Mouse (Mus musculus): ENCODE data around the gene Camp. TPM values are rescaled to one million over a fixed set of nuclear protein-coding genes. Genes with fewer than 3 reads are reported as not detected.

Gene Camp
- polyA plus RNA-seq, 1 experiment from 2014 or later = 0.25 TPM

- H3K4me3 ChIP-seq (ENCODE audit: low read depth, low read length) = no peak overlapping the region
- ATAC-seq (ENCODE audit: low FRiP score) = no peak
- peaks cover 43% of the 10 kb centered on the region for H3K36me3 ChIP-seq (ENCODE audit: control insufficient read depth, insufficient read depth, low read length)
- no peak for DNase-seq (ENCODE audit: low spot score, missing footprints)
- no peaks in the 10 kb centered on the region for H3K9me3 ChIP-seq (ENCODE audit: control insufficient read depth, low read length)
- H3K9ac ChIP-seq (ENCODE audit: low read length) = no peak overlapping the region
- no peak overlapping the region for H3K4me2 ChIP-seq
- H3K4me1 ChIP-seq (ENCODE audit: control insufficient read depth, insufficient read depth, low read length) = no peaks in the 10 kb centered on the region
- 88% methylated on average over 4 of the region's 4 CpGs for WGBS
- H3K27ac ChIP-seq (ENCODE audit: low read depth, low read length) = no peak overlapping the region
- H3K27me3 ChIP-seq (ENCODE audit: control insufficient read depth, insufficient read depth, low read length) = no peaks in the 10 kb centered on the region
These were observed 36.8 kb upstream of the Camp start for GRCm38 (mm10) chr9:109886259-109886658.

- DNase-seq (ENCODE audit: low spot score, missing footprints) = no peak
- H3K4me2 ChIP-seq = no peak overlapping the region
- H3K4me1 ChIP-seq (ENCODE audit: control insufficient read depth, insufficient read depth, low read length) = peaks cover 9% of the 10 kb centered on the region; the same call in 1 of the 2 replicates
- H3K27me3 ChIP-seq (ENCODE audit: control insufficient read depth, insufficient read depth, low read length) = no peaks in the 10 kb centered on the region
- H3K36me3 ChIP-seq (ENCODE audit: control insufficient read depth, insufficient read depth, low read length) = peaks cover 29% of the 10 kb centered on the region
- 97% methylated on average over 1 of the region's 1 CpGs for WGBS
- H3K27ac ChIP-seq (ENCODE audit: low read depth, low read length) = no peak overlapping the region
- no peak for ATAC-seq (ENCODE audit: low FRiP score)
- H3K9ac ChIP-seq (ENCODE audit: low read length) = no peak overlapping the region
- H3K4me3 ChIP-seq (ENCODE audit: low read depth, low read length) = no peak overlapping the region
- no peaks in the 10 kb centered on the region for H3K9me3 ChIP-seq (ENCODE audit: control insufficient read depth, low read length)
These were observed 29.9 kb upstream of the Camp start for GRCm38 (mm10) chr9:109879305-109879704.

GRCm38 (mm10) chr9:109877666-109878065 lies 28.2 kb upstream of the Camp start:
- WGBS = 72% methylated on average over 5 of the region's 5 CpGs
- Histone ChIP-seq H3K36me3 (ENCODE audit: control insufficient read depth, insufficient read depth, low read length) (peaks cover 21% of the 10 kb centered on the region), H3K27me3 (ENCODE audit: control insufficient read depth, insufficient read depth, low read length) (no peaks in the 10 kb centered on the region), H3K4me1 (ENCODE audit: control insufficient read depth, insufficient read depth, low read length) (peaks cover 9% of the 10 kb centered on the region; the same call in 1 of the 2 replicates), H3K9me3 (ENCODE audit: control insufficient read depth, low read length) (no peaks in the 10 kb centered on the region), H3K27ac (ENCODE audit: low read depth, low read length) (no peak overlapping the region), H3K4me3 (ENCODE audit: low read depth, low read length) (peak overlapping the region; percentile 99), H3K4me2 (peak overlapping the region; percentile 85), H3K9ac (ENCODE audit: low read length) (peak overlapping the region; percentile 98)
- no peak for DNase-seq (ENCODE audit: low spot score, missing footprints)
- ATAC-seq (ENCODE audit: low FRiP score) = no peak

GRCm38 (mm10) chr9:109876756-109877155 lies 27.3 kb upstream of the Camp start:
- H3K36me3 ChIP-seq (ENCODE audit: control insufficient read depth, insufficient read depth, low read length) = peaks cover 21% of the 10 kb centered on the region
- no peaks in the 10 kb centered on the region for H3K27me3 ChIP-seq (ENCODE audit: control insufficient read depth, insufficient read depth, low read length)
- WGBS = 15% methylated on average over 3 of the region's 3 CpGs
- DNase-seq (ENCODE audit: low spot score, missing footprints) (no peak), ATAC-seq (ENCODE audit: low FRiP score) (no peak)
- H3K4me2 ChIP-seq = peak overlapping the region; percentile 85
- H3K9me3 ChIP-seq (ENCODE audit: control insufficient read depth, low read length) = no peaks in the 10 kb centered on the region
- H3K9ac ChIP-seq (ENCODE audit: low read length) = peak overlapping the region; percentile 98
- H3K4me3 ChIP-seq (ENCODE audit: low read depth, low read length) = peak overlapping the region; percentile 99
- no peak overlapping the region for H3K27ac ChIP-seq (ENCODE audit: low read depth, low read length)
- H3K4me1 ChIP-seq (ENCODE audit: control insufficient read depth, insufficient read depth, low read length) = peaks cover 9% of the 10 kb centered on the region; the same call in 1 of the 2 replicates

- H3K4me1 ChIP-seq (ENCODE audit: control insufficient read depth, insufficient read depth, low read length) = peaks cover 9% of the 10 kb centered on the region; the same call in 1 of the 2 replicates
- ATAC-seq (ENCODE audit: low FRiP score) (peak; percentile 69), DNase-seq (ENCODE audit: low spot score, missing footprints) (peak; percentile 95)
- peak overlapping the region; percentile 99 for H3K4me3 ChIP-seq (ENCODE audit: low read depth, low read length)
- H3K9ac ChIP-seq (ENCODE audit: low read length) = peak overlapping the region; percentile 98
- H3K27me3 ChIP-seq (ENCODE audit: control insufficient read depth, insufficient read depth, low read length) = no peaks in the 10 kb centered on the region
- WGBS = under 1% methylated on average over 72 of the region's 76 CpGs
- H3K27ac ChIP-seq (ENCODE audit: low read depth, low read length) = peak overlapping the region; percentile 64
- no peaks in the 10 kb centered on the region for H3K9me3 ChIP-seq (ENCODE audit: control insufficient read depth, low read length)
- H3K4me2 ChIP-seq = peak overlapping the region; percentile 85
- H3K36me3 ChIP-seq (ENCODE audit: control insufficient read depth, insufficient read depth, low read length) = peaks cover 18% of the 10 kb centered on the region
These were observed 26.5 kb upstream of the Camp start for GRCm38 (mm10) chr9:109875695-109876601.

- H3K27me3 ChIP-seq (ENCODE audit: control insufficient read depth, insufficient read depth, low read length) = no peaks in the 10 kb centered on the region
- peak; percentile 99 for DNase-seq (ENCODE audit: low spot score, missing footprints)
- no peaks in the 10 kb centered on the region for H3K9me3 ChIP-seq (ENCODE audit: control insufficient read depth, low read length)
- peak within 1 kb of the TSS; percentile 98 for H3K9ac ChIP-seq (ENCODE audit: low read length)
- peak within 1 kb of the TSS; percentile 99 for H3K4me3 ChIP-seq (ENCODE audit: low read depth, low read length)
- peak within 1 kb of the TSS; percentile 64 for H3K27ac ChIP-seq (ENCODE audit: low read depth, low read length)
- H3K36me3 ChIP-seq (ENCODE audit: control insufficient read depth, insufficient read depth, low read length) = peaks cover 11% of the 10 kb centered on the region
- peak within 1 kb of the TSS; percentile 85 for H3K4me2 ChIP-seq
- ATAC-seq (ENCODE audit: low FRiP score) = peak; percentile 94
- WGBS = 7% methylated on average over 33 of the region's 33 CpGs
- peaks cover 9% of the 10 kb centered on the region; the same call in 1 of the 2 replicates for H3K4me1 ChIP-seq (ENCODE audit: control insufficient read depth, insufficient read depth, low read length)
These were observed 25.6 kb upstream of the Camp start, which contains the start of gene Cdc25a for GRCm38 (mm10) chr9:109874797-109875691. TSS of gene Cdc25a (plus strand) at chr9:109875579.

GRCm38 (mm10) chr9:109870983-109871572 lies 21.7 kb upstream of the Camp start:
- Histone ChIP-seq H3K4me3 (ENCODE audit: low read depth, low read length) (no peak overlapping the region), H3K27me3 (ENCODE audit: control insufficient read depth, insufficient read depth, low read length) (no peaks in the 10 kb centered on the region), H3K36me3 (ENCODE audit: control insufficient read depth, insufficient read depth, low read length) (no peaks in the 10 kb centered on the region), H3K27ac (ENCODE audit: low read depth, low read length) (no peak overlapping the region), H3K4me1 (ENCODE audit: control insufficient read depth, insufficient read depth, low read length) (no peaks in the 10 kb centered on the region), H3K9me3 (ENCODE audit: control insufficient read depth, low read length) (no peaks in the 10 kb centered on the region), H3K4me2 (no peak overlapping the region), H3K9ac (ENCODE audit: low read length) (no peak overlapping the region)
- no peak for DNase-seq (ENCODE audit: low spot score, missing footprints)
- ATAC-seq (ENCODE audit: low FRiP score) = no peak
- 45% methylated on average over 6 of the region's 6 CpGs for WGBS

- no peaks in the 10 kb centered on the region for H3K9me3 ChIP-seq (ENCODE audit: control insufficient read depth, low read length)
- 73% methylated on average over 2 of the region's 2 CpGs for WGBS
These were observed 16.8 kb upstream of the Camp start for GRCm38 (mm10) chr9:109866218-109866617.

More at GRCm38 (mm10) chr9:109866218-109866617, 16.8 kb upstream of the Camp start:
- ATAC-seq (ENCODE audit: low FRiP score) (no peak), DNase-seq (ENCODE audit: low spot score, missing footprints) (no peak)
- no peaks in the 10 kb centered on the region for H3K36me3 ChIP-seq (ENCODE audit: control insufficient read depth, insufficient read depth, low read length)
- no peak overlapping the region for H3K4me2 ChIP-seq
- H3K27me3 ChIP-seq (ENCODE audit: control insufficient read depth, insufficient read depth, low read length) = no peaks in the 10 kb centered on the region
- H3K27ac ChIP-seq (ENCODE audit: low read depth, low read length) = no peak overlapping the region
- H3K9ac ChIP-seq (ENCODE audit: low read length) = no peak overlapping the region
- H3K4me3 ChIP-seq (ENCODE audit: low read depth, low read length) = no peak overlapping the region
- H3K4me1 ChIP-seq (ENCODE audit: control insufficient read depth, insufficient read depth, low read length) = no peaks in the 10 kb centered on the region
